Mouse (Mus musculus): ENCODE results near the gene Celf6. TPM values are rescaled to one million over a fixed set of nuclear protein-coding genes. Genes with fewer than 3 reads are reported as not detected.

Celf6 gene
- total RNA-seq, 4 experiments from 2014 or later, result 27.3 to 34.8 (median 31.1) TPM

Other genes with a start within 250 kb of the Celf6 start
- gene Bbs4, start 224.4 kb upstream of the Celf6 start, total RNA-seq (2022), result 10 to 100 TPM; 35.8 to 49.9 (median 43.4) TPM
- 100 to 1,000 TPM in 3 of 4 experiments, 10 to 100 TPM in 1; 93.4 to 113 (median 105) TPM for gene Arih1, start 91.3 kb upstream of the Celf6 start, total RNA-seq (2022)
- 100 to 1,000 TPM in 2 of 4 experiments, 10 to 100 TPM in 2; 49.0 to 144 (median 85.2) TPM for gene Hexa, start 38.4 kb upstream of the Celf6 start, total RNA-seq (2022)
- gene Tmem202, start 38.1 kb upstream of the Celf6 start, total RNA-seq (2022), result 1 to 10 TPM; 1.8 to 3.3 (median 2.9) TPM
- gene Parp6, start 39.4 kb downstream of the Celf6 start, total RNA-seq (2022), result 100 to 1,000 TPM; 118 to 145 (median 127) TPM
- 1,000 to 10,000 TPM; 1,385 to 1,484 (median 1,437) TPM for gene Pkm, start 78.5 kb downstream of the Celf6 start, total RNA-seq (2022)
- gene Gramd2, start 102.2 kb downstream of the Celf6 start, total RNA-seq (2022), result 1 to 10 TPM; 6.5 to 9.7 (median 7.3) TPM
- gene Senp8, start 172.8 kb downstream of the Celf6 start, total RNA-seq (2022), result 10 to 100 TPM in 2 of 4 experiments, 1 to 10 TPM in 2; 8.0 to 13.4 (median 10.0) TPM
- 10 to 100 TPM; 55.3 to 80.0 (median 65.7) TPM for gene Myo9a, start 173.0 kb downstream of the Celf6 start, total RNA-seq (2022)